Mouse (Mus musculus): Measurements from ENCODE around the gene Tmem63c.

DNA sequence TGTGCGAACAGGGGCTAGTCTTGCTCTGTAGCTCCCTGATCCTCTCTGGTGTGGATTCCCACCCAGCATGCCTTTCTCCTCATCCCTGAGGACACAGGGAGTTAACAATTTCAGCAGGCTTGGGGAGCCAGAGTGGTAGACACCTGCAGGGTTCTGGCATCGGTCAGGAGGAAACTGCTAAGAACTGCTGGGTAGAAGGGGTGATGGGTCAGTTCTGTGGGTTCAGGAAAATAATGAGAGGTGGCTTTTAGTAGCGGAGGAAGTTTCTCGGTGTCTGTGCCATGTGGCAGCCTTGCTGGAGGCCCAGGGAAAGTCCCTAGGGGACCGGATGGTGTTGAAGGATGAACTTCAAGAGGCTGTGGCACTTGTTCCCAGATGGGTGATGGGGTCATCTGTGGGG lies 6.3 kb downstream of the Tmem63c start:
- TF ChIP-seq CTCF (IDR thresholded peaks at IDR 0.05) (no peak), POLR2A (IDR thresholded peaks at IDR 0.05; ENCODE audit: insufficient read depth, low read depth, low read length) (no peak), EP300 (IDR thresholded peaks at IDR 0.05; ENCODE audit: insufficient read depth, low read depth, low read length) (no peak)

All from heart, adult 2 months (tissue).